ENCODE assay signal across 23 mouse cellular contexts in genomic region chr2:103278476-103278875, GRCm38 (mm10). TPM values are rescaled to one million over a fixed set of nuclear protein-coding genes. Genes with fewer than 3 reads are reported as not detected.
"Had no signal": no experiment of that assay in that cellular context is flagged by ENCODE, and none has a peak within 500 bp of the region (broad histone marks: within the 10 kb centered on the region; RNA-seq: fewer than 3 reads in every experiment).

No protein-coding gene starts in this region.

- H3K4me3 ChIP-seq: layer of hippocampus, adult 2 months; limb, embryonic 15.5 days; midbrain, embryonic 12.5 days; midbrain, embryonic 15.5 days; neural tube, embryonic 12.5 days; neural tube, embryonic 15.5 days; stomach, embryonic 15.5 days had no signal

- H3K4me2 ChIP-seq: limb, embryonic 15.5 days; liver, embryonic 11.5 days; lung, embryonic 14.5 days; midbrain, embryonic 12.5 days; midbrain, embryonic 15.5 days; neural tube, embryonic 12.5 days; neural tube, embryonic 15.5 days; stomach, embryonic 15.5 days had no signal

- DNase-seq: kidney, adult 8-10 months; kidney, postnatal 25 days; layer of hippocampus, adult 9-11 months; liver, postnatal 0 days; lung, embryonic 14.5 days; right cerebral cortex, adult 18-20 months; right cerebral cortex, postnatal 14 days; right cerebral cortex, postnatal 4 days; spleen, adult 18-20 months; thymus, postnatal 25 days had no signal

- H3K27me3 ChIP-seq: limb, embryonic 15.5 days; midbrain, embryonic 12.5 days; midbrain, embryonic 15.5 days; neural tube, embryonic 12.5 days; neural tube, embryonic 15.5 days; stomach, embryonic 15.5 days had no signal

- H3K9me3 ChIP-seq: limb, embryonic 15.5 days; midbrain, embryonic 12.5 days; midbrain, embryonic 15.5 days; neural tube, embryonic 12.5 days; neural tube, embryonic 15.5 days; stomach, embryonic 15.5 days had no signal

- ATAC-seq: liver, postnatal 0 days; lung, postnatal 0 days; midbrain, embryonic 15.5 days had no signal

- H3K4me1 ChIP-seq: midbrain, embryonic 12.5 days; midbrain, embryonic 15.5 days; neural tube, embryonic 12.5 days; neural tube, embryonic 15.5 days had no signal

- H3K27ac ChIP-seq: layer of hippocampus, adult 2 months; limb, embryonic 15.5 days; liver, embryonic 14.5 days; macrophage; midbrain, embryonic 12.5 days; midbrain, embryonic 15.5 days; neural tube, embryonic 12.5 days; neural tube, embryonic 15.5 days; stomach, embryonic 15.5 days had no signal

- H3K9ac ChIP-seq: limb, embryonic 15.5 days; liver, embryonic 14.5 days; liver, postnatal 0 days; lung, embryonic 14.5 days; midbrain, embryonic 12.5 days; midbrain, embryonic 15.5 days; neural tube, embryonic 12.5 days; neural tube, embryonic 15.5 days; stomach, embryonic 15.5 days had no signal

- H3K36me3 ChIP-seq: limb, embryonic 15.5 days; midbrain, embryonic 12.5 days; midbrain, embryonic 15.5 days; neural tube, embryonic 12.5 days; neural tube, embryonic 15.5 days; stomach, embryonic 15.5 days had no signal

RNA-seq across cellular contexts. Expression of gene Ehf, which starts 24.6 kb away (rescaled TPM):
- total RNA-seq: layer of hippocampus, adult 2 months; layer of hippocampus, postnatal 25 days had no signal
- polyA plus RNA-seq: limb, embryonic 11.5 days; midbrain, embryonic 12.5 days; neural tube, embryonic 12.5 days; neural tube, embryonic 15.5 days had no signal
